Mouse (Mus musculus) limb, embryonic 10.5 days (tissue): ENCODE results near the gene Gm136. TPM values are rescaled to one million over a fixed set of nuclear protein-coding genes. Genes with fewer than 3 reads are reported as not detected.
A peak's percentile ranks its signal among the peaks of the same experiment; 100 is the strongest.
"Not testable (repeated sequence)": the region's sequence is repeated elsewhere in the genome, so short reads cannot be mapped to it uniquely, and the experiment has no call there.

ENCODE experiments used
- DNase-seq: peaks from one replicate; pipeline ENCODE4 v3.0.0-alpha.2; 2017; ENCODE audit warnings: low spot score
- H3K27ac ChIP-seq: fragments of 300-500 bp; sonication (generic); 2 replicates; pipeline ENCODE4 v1.5.1; 2016; ENCODE audit warnings: mild to moderate bottlenecking
- H3K27me3 ChIP-seq: fragments of 300-500 bp; sonication (generic); 2 replicates; pipeline ENCODE4 v1.6.1; 2016; ENCODE audit warnings: low read depth, mild to moderate bottlenecking; ENCODE audit not compliant: poor library complexity, severe bottlenecking
- H3K36me3 ChIP-seq: fragments of 300-500 bp; sonication (generic); 2 replicates; pipeline ENCODE4 v1.6.1; 2016; ENCODE audit warnings: mild to moderate bottlenecking, moderate library complexity
- H3K4me1 ChIP-seq: fragments of 300-500 bp; sonication (generic); 2 replicates; pipeline ENCODE4 v1.6.1; 2016
- H3K4me3 ChIP-seq: fragments of 300-500 bp; sonication (generic); 2 replicates; pipeline ENCODE4 v1.5.1; 2016; ENCODE audit warnings: mild to moderate bottlenecking, moderate library complexity
- H3K9me3 ChIP-seq: fragments of 300-500 bp; sonication (generic); replicated peaks from 2 replicates; pipeline ENCODE4 v1.6.1; 2016; ENCODE audit warnings: mild to moderate bottlenecking
- WGBS: fragments of 180-500 bp; shearing (Covaris S2); methylation state at CpG from one replicate; pipeline ENCODE4 v1.1.7; 2016; 5-methylcytosine and 5-hydroxymethylcytosine counted together
- polyA plus RNA-seq: library from polyadenylated mRNA; unstranded; fragments of >200 nt; fragmentation: Nextera tagmentation; extraction: Ambion mirVana; gene quantifications from 2 replicates; pipeline ENCODE4 v1.2.1, GENCODE M21; 2016

Gene Gm136
- polyA plus RNA-seq, 1 experiment from 2014 or later = not detected

- no peak overlapping the region for H3K4me3 ChIP-seq
- no peak for DNase-seq
- WGBS = 80% methylated on average over 3 of the region's 3 CpGs
- H3K36me3 ChIP-seq = no peaks in the 10 kb centered on the region
- H3K9me3 ChIP-seq = no peaks in the 10 kb centered on the region
- H3K27me3 ChIP-seq = peaks cover 5% of the 10 kb centered on the region
- peaks cover 9% of the 10 kb centered on the region for H3K4me1 ChIP-seq
- no peak overlapping the region for H3K27ac ChIP-seq
Observed at GRCm38 (mm10) chr4:34734461-34734860, 21.6 kb downstream of the Gm136 start.

- not testable (repeated sequence) for H3K27ac ChIP-seq, H3K9me3 ChIP-seq, H3K4me1 ChIP-seq, H3K4me3 ChIP-seq, DNase-seq, H3K36me3 ChIP-seq
- WGBS = 38% methylated on average over 2 of the region's 2 CpGs
- peaks cover 12% of the 10 kb centered on the region for H3K27me3 ChIP-seq
Observed at GRCm38 (mm10) chr4:34733415-34733814, 22.6 kb downstream of the Gm136 start.

GRCm38 (mm10) chr4:34729851-34730341, 26.2 kb downstream of the Gm136 start, which contains the start of gene Cfap206:
Gene Cfap206 (minus strand): TSS chr4:34730206.
- WGBS = under 1% methylated on average over 38 of the region's 38 CpGs
- Histone ChIP-seq H3K27me3 (peaks cover 12% of the 10 kb centered on the region), H3K9me3 (no peaks in the 10 kb centered on the region), H3K27ac (peak within 1 kb of the TSS; percentile 15; the same call in 1 of the 2 replicates), H3K36me3 (no peaks in the 10 kb centered on the region), H3K4me3 (peak within 1 kb of the TSS; percentile 67), H3K4me1 (peaks cover 10% of the 10 kb centered on the region)
- DNase-seq = peak; percentile 87

GRCm38 (mm10) chr4:34725710-34726109, 30.4 kb downstream of the Gm136 start:
- H3K27ac ChIP-seq, H3K4me1 ChIP-seq, DNase-seq, H3K36me3 ChIP-seq, H3K4me3 ChIP-seq, H3K9me3 ChIP-seq: not testable (repeated sequence)
- WGBS = 92% methylated on average over 3 of the region's 3 CpGs
- peaks cover 12% of the 10 kb centered on the region for H3K27me3 ChIP-seq

- Histone ChIP-seq H3K9me3 (0 out of 2 replicates have a peak, but pooled peaks cover 3% of the 10 kb centered on the region), H3K27ac (no peak overlapping the region)
- WGBS = 57% methylated on average over 4 of the region's 4 CpGs
Observed at GRCm38 (mm10) chr4:34724306-34724705, 31.8 kb downstream of the Gm136 start.

GRCm38 (mm10) chr4:34723186-34723585, 32.9 kb downstream of the Gm136 start:
- WGBS = 72% methylated on average over 4 of the region's 4 CpGs

More at GRCm38 (mm10) chr4:34724306-34724705, 31.8 kb downstream of the Gm136 start:
- 0 out of 2 replicates have a peak, but pooled peaks cover 6% of the 10 kb centered on the region for H3K27me3 ChIP-seq
- no peaks in the 10 kb centered on the region for H3K36me3 ChIP-seq
- H3K4me3 ChIP-seq = no peak overlapping the region
- H3K4me1 ChIP-seq = no peaks in the 10 kb centered on the region
- DNase-seq = no peak

GRCm38 (mm10) chr4:34720127-34720895, 35.8 kb downstream of the Gm136 start:
- no peak overlapping the region for H3K27ac ChIP-seq
- no peaks in the 10 kb centered on the region for H3K27me3 ChIP-seq
- H3K36me3 ChIP-seq = no peaks in the 10 kb centered on the region
- DNase-seq = no peak
- H3K4me3 ChIP-seq = no peak overlapping the region
- 0 out of 2 replicates have a peak, but pooled peaks cover 5% of the 10 kb centered on the region for H3K9me3 ChIP-seq
- 92% methylated on average over 7 of the region's 7 CpGs for WGBS
- H3K4me1 ChIP-seq = no peaks in the 10 kb centered on the region

More at GRCm38 (mm10) chr4:34723186-34723585, 32.9 kb downstream of the Gm136 start:
- DNase-seq = no peak
- H3K27me3 ChIP-seq = no peaks in the 10 kb centered on the region
- H3K36me3 ChIP-seq = no peaks in the 10 kb centered on the region
- no peak overlapping the region for H3K4me3 ChIP-seq
- no peak overlapping the region for H3K27ac ChIP-seq
- no peaks in the 10 kb centered on the region for H3K4me1 ChIP-seq
- H3K9me3 ChIP-seq = 0 out of 2 replicates have a peak, but pooled peaks cover 5% of the 10 kb centered on the region

- Histone ChIP-seq H3K27me3 (no peaks in the 10 kb centered on the region), H3K9me3 (0 out of 2 replicates have a peak, but pooled peaks cover 5% of the 10 kb centered on the region), H3K27ac (no peak overlapping the region), H3K4me1 (no peaks in the 10 kb centered on the region), H3K36me3 (no peaks in the 10 kb centered on the region), H3K4me3 (no peak overlapping the region)
- 95% methylated on average over 12 of the region's 12 CpGs for WGBS
- no peak for DNase-seq
Observed at GRCm38 (mm10) chr4:34719421-34719820, 36.6 kb downstream of the Gm136 start.

- 0 out of 2 replicates have a peak, but pooled peaks cover 3% of the 10 kb centered on the region for H3K9me3 ChIP-seq
- DNase-seq = no peak
- H3K4me3 ChIP-seq = no peak overlapping the region
- no peaks in the 10 kb centered on the region for H3K36me3 ChIP-seq
- no peaks in the 10 kb centered on the region for H3K4me1 ChIP-seq
- H3K27me3 ChIP-seq = no peaks in the 10 kb centered on the region
- 96% methylated on average over 1 of the region's 1 CpGs for WGBS
- H3K27ac ChIP-seq = no peak overlapping the region
Observed at GRCm38 (mm10) chr4:34715062-34715461, 41.0 kb downstream of the Gm136 start.

- 77% methylated on average over 3 of the region's 3 CpGs for WGBS
- H3K4me1 ChIP-seq = no peaks in the 10 kb centered on the region
- H3K27me3 ChIP-seq = no peaks in the 10 kb centered on the region
- H3K36me3 ChIP-seq = no peaks in the 10 kb centered on the region
- H3K27ac ChIP-seq = no peak overlapping the region
- no peaks in the 10 kb centered on the region for H3K9me3 ChIP-seq
- no peak for DNase-seq
- H3K4me3 ChIP-seq = no peak overlapping the region
Observed at GRCm38 (mm10) chr4:34708127-34708526, 47.9 kb downstream of the Gm136 start.

GRCm38 (mm10) chr4:34707248-34707647, 48.8 kb downstream of the Gm136 start:
- Histone ChIP-seq H3K27me3 (no peaks in the 10 kb centered on the region), H3K9me3 (no peaks in the 10 kb centered on the region), H3K4me3 (no peak overlapping the region), H3K36me3 (no peaks in the 10 kb centered on the region), H3K4me1 (no peaks in the 10 kb centered on the region), H3K27ac (no peak overlapping the region)
- DNase-seq = no peak
- 82% methylated on average over 3 of the region's 3 CpGs for WGBS

- no peak overlapping the region for H3K4me3 ChIP-seq
- H3K9me3 ChIP-seq = no peaks in the 10 kb centered on the region
- H3K4me1 ChIP-seq = no peaks in the 10 kb centered on the region
- DNase-seq = no peak
- H3K36me3 ChIP-seq = no peaks in the 10 kb centered on the region
- no peaks in the 10 kb centered on the region for H3K27me3 ChIP-seq
- H3K27ac ChIP-seq = no peak overlapping the region
- WGBS = 77% methylated on average over 4 of the region's 4 CpGs
Observed at GRCm38 (mm10) chr4:34703029-34703428, 53.0 kb downstream of the Gm136 start.

- Histone ChIP-seq H3K27me3 (no peaks in the 10 kb centered on the region), H3K27ac (no peak overlapping the region), H3K36me3 (no peaks in the 10 kb centered on the region), H3K4me3 (no peak overlapping the region), H3K4me1 (no peaks in the 10 kb centered on the region), H3K9me3 (no peaks in the 10 kb centered on the region)
- 97% methylated on average over 11 of the region's 11 CpGs for WGBS
- DNase-seq = no peak
Observed at GRCm38 (mm10) chr4:34702231-34702630, 53.8 kb downstream of the Gm136 start.
